Mouse (Mus musculus) splenic B cell, adult 2 months (primary cell): ENCODE measurements around the gene 4933411K16Rik.

Source experiments
- DNase-seq: peaks from one replicate; pipeline ENCODE4 v3.0.0-alpha.2; 2011; ENCODE audit warnings: low read depth, low spot score
- H3K27me3 ChIP-seq: 2 replicates; pipeline ENCODE4 v1.6.1; 2012; ENCODE audit warnings: mild to moderate bottlenecking, low read length, moderate library complexity, mixed read lengths; ENCODE audit not compliant: control insufficient read depth, poor library complexity, insufficient read depth, severe bottlenecking
- H3K36me3 ChIP-seq: 2 replicates; pipeline ENCODE4 v1.6.1; 2012; ENCODE audit warnings: mild to moderate bottlenecking, low read length, moderate library complexity, mixed read lengths; ENCODE audit not compliant: control insufficient read depth, poor library complexity, insufficient read depth, severe bottlenecking

4933411K16Rik gene

GRCm38 (mm10) chr19:42021681-42022541 lies 30.1 kb upstream of the 4933411K16Rik start:
- no peaks in the 10 kb centered on the region for H3K36me3 ChIP-seq
- no peak for DNase-seq
- no peaks in the 10 kb centered on the region for H3K27me3 ChIP-seq

DNA sequence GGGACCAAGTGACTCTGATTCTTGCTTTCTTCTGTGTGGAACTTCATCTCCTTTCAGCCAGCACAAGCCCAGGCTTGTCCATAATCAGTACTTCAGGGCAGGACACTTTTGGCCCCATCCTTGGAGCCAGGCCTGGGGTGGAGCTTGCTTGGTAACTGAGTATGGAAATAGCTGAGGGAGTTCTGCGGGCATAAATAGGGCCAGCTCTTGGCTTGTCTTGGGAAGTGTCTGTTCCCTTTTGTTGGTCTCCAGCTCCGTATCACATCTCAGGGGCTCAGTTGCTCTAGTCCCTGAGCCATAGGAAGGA lies 29.6 kb upstream of the 4933411K16Rik start:
- H3K36me3 ChIP-seq = no peaks in the 10 kb centered on the region
- no peak for DNase-seq
- no peaks in the 10 kb centered on the region for H3K27me3 ChIP-seq

DNA sequence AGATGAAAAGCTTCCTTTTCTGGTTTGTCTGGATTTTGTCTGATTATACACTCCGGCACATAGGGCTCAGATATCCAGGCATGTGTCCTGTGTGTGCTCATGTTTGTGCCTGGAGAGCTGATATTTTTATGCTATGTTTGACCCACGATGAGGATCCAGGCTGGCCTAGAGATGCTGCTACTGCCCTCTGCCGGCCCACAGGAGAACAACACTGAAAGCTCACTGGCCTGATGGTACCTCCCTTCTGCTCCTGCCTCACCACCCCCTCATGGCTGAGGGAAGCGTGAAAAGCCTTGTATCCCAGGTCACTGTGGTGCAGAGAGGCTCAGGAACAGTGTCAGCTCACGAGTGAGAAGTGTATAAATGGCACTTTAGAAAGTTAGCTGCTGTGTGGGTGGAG lies 25.9 kb upstream of the 4933411K16Rik start:
- Histone ChIP-seq H3K27me3 (no peaks in the 10 kb centered on the region), H3K36me3 (no peaks in the 10 kb centered on the region)
- DNase-seq = peak; percentile 79

DNA sequence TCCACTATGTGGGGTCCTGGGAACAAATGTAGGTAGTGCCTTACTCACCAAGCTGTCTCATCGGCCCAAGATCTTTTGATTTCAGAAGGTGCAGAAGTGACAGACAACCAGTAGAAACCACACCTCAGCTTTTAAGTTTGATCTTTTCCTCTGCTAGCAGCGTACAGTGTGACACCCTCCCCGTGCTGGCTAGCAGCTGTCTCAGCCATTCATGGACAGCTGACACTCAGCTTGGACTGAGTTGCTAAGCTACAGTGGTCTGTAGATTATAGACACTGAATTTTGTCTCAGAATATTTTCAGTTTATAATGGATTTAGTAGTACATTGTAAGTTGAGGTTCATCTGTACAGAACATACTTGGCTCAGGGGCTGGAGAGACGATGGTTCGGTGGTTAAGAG lies 20.9 kb upstream of the 4933411K16Rik start:
- no peak for DNase-seq
- Histone ChIP-seq H3K36me3 (peaks cover 2% of the 10 kb centered on the region; the same call in 1 of the 2 replicates), H3K27me3 (no peaks in the 10 kb centered on the region)

- Histone ChIP-seq H3K36me3 (peaks cover 2% of the 10 kb centered on the region; the same call in 1 of the 2 replicates), H3K27me3 (no peaks in the 10 kb centered on the region)
- DNase-seq = no peak
These were observed 18.4 kb upstream of the 4933411K16Rik start for GRCm38 (mm10) chr19:42033611-42034010.

GRCm38 (mm10) chr19:42034146-42034775 lies 17.8 kb upstream of the 4933411K16Rik start:
- H3K27me3 ChIP-seq = no peaks in the 10 kb centered on the region
- peaks cover 2% of the 10 kb centered on the region; the same call in 1 of the 2 replicates for H3K36me3 ChIP-seq
- no peak for DNase-seq

DNA sequence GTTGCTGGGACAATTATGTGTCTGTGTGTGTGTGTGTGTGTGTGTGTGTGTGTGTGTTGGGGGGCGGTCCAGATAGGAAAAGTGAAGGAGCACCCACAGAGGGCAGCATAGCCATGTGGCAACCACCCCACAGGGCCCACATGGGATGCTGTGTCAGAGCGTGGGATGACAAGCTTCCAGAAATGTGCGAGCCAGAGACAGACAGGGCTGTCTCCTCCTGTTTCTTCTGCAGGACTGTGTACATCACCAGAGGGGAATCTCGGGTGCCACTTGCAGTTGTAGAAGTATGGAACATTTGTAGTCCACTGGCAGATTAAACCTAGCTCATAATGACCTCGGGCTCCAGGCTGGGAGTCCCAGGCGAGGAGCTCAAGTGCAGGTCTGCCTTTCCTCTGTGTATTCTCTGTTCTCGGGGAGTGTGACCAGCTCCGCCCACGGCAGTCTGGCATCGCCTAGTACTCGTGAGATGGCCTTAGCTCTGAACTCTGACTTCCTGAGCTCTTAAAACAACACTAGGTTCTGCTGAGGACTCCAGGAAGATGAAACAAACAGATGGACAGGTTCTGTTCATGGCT lies 17.1 kb upstream of the 4933411K16Rik start:
- H3K27me3 ChIP-seq = no peaks in the 10 kb centered on the region
- peaks cover 2% of the 10 kb centered on the region; the same call in 1 of the 2 replicates for H3K36me3 ChIP-seq
- DNase-seq = no peak

DNA sequence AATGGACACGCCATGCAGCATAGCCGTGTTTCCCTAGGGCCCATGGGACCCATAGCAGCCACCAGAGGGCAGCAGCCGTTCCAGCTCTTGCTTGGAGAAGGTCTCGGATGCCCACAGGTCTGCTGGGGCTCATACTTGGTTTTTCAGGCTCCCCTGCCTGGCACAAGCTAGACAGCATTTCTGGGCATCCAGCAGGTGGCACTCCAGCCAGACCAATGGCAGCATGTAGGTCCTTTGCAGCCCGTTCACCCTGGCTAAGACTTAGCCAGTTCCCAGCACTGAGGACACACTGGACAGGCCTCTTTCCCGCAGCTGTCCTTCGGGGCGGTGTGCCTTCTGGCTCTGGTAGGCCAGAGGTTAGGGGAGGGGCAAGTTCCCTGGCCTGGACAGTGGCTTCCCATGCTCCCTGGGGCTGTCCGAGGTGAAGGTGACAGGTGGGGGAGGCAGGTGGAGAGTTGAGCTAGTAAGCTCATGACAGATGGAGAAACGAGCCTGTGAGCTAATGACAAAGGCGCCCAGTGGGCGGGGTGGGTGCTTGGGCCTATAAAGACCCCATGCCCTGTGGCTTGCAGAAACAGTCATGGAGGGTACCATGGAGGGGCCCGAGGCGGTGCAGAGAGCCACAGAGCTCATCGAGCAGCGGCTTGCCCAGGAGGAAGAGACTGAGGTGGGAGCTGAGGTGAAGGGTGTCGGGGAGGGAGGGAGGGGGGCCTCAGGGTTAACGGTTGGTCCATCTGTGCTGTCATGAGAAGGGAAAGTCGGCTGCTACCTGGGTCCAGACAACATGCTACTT lies 16.4 kb upstream of the 4933411K16Rik start, which contains the start of gene Ankrd2:
Ankrd2 (plus strand) TSS at position 545 of the 793 bp plus-strand sequence.
- H3K36me3 ChIP-seq = peaks cover 2% of the 10 kb centered on the region; the same call in 1 of the 2 replicates
- no peaks in the 10 kb centered on the region for H3K27me3 ChIP-seq
- DNase-seq = peak; percentile 79

GRCm38 (mm10) chr19:42036357-42036756 lies 15.7 kb upstream of the 4933411K16Rik start:
- DNase-seq = no peak
- Histone ChIP-seq H3K27me3 (no peaks in the 10 kb centered on the region), H3K36me3 (peaks cover 2% of the 10 kb centered on the region; the same call in 1 of the 2 replicates)

- no peaks in the 10 kb centered on the region; the same call in 1 of the 2 replicates for H3K36me3 ChIP-seq
- DNase-seq = no peak
- no peaks in the 10 kb centered on the region for H3K27me3 ChIP-seq
These were observed 14.8 kb upstream of the 4933411K16Rik start for GRCm38 (mm10) chr19:42037167-42037702.

- no peak for DNase-seq
- H3K27me3 ChIP-seq = no peaks in the 10 kb centered on the region
These were observed 13.7 kb upstream of the 4933411K16Rik start for GRCm38 (mm10) chr19:42038310-42038709.

DNA sequence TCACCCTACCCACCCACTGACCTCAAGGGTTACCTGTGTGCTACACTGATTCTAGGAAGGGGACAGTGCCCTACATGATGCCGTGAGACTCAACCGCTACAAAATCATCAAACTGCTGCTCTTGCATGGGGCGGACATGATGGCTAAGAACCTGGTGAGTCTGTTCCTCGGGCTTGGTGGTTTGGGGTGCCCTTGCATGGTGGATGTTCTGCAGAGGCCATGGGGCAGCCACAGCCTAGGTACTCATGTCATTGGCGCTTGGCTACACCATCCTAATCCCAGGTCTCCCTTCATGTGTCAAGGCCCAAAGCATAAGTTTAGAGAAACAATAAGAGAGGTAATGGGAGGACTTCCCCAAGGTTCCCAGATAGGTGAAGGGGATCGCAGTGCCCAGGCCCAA lies 8.1 kb upstream of the 4933411K16Rik start:
- DNase-seq = no peak
- Histone ChIP-seq H3K36me3 (no peaks in the 10 kb centered on the region), H3K27me3 (no peaks in the 10 kb centered on the region)

More at GRCm38 (mm10) chr19:42038310-42038709, 13.7 kb upstream of the 4933411K16Rik start:
- no peaks in the 10 kb centered on the region; the same call in 1 of the 2 replicates for H3K36me3 ChIP-seq

DNA sequence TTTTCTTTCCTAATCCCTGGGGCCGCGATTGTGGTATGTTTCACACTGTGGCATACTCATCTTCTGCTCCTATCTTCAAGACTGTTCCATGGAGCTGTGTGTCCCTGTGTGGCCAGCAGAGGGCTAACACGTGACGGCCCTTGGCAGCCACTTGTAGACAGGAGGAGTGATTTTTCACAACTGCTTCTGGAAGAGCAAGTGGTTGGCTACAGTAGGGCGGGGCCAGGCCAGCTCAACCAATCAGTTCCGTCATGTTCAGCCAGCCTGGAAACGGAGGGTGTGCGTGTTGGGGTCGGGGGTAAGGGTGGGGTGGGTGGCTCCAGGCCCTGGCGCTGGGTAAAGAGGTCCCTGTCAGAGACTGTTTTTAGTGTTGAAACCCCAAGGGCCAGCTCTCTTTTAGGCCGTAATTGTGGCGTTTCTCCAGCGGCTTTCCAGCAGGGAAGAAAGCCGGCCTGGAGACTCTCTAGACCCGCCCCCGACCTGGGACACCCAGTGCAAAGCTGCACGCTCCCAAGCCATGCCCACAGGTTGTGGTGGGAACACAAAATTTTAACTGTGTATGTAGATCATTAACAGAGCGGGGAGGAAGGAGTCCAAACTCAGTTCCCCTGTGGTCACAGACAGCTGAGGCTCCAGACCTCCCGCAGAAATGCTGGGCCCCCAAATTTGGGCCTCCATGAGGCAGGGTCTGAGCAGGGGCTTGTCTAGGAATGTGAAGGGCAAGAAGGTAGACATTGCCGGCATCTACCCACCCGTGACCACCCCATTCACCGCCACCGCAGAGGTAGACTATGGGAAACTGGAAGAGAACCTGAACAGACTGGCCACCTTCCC lies 6.6 kb upstream of the 4933411K16Rik start, which contains the start of gene Hoga1:
Hoga1 (plus strand) TSS at position 342 of the 834 bp plus-strand sequence.
- Histone ChIP-seq H3K36me3 (no peaks in the 10 kb centered on the region), H3K27me3 (no peaks in the 10 kb centered on the region)
- DNase-seq = peak; percentile 61
